Mouse (Mus musculus): Measurements from ENCODE around the gene 4930563M21Rik.
"Not testable (repeated sequence)": the region's sequence is repeated elsewhere in the genome, so short reads cannot be mapped to it uniquely, and the experiment has no call there.

4930563M21Rik gene

GRCm38 (mm10) chr9:56010450-56010849 is at the start of gene 4930563M21Rik:
TSS of gene 4930563M21Rik (minus strand) at chr9:56010550.
- DNase-seq = no peak

- no peak for DNase-seq
These were observed 45.8 kb upstream of the 4930563M21Rik start for GRCm38 (mm10) chr9:56056147-56056546.

- DNase-seq = peak in 1 of 2 experiments; percentile 10
These were observed 43.4 kb upstream of the 4930563M21Rik start for GRCm38 (mm10) chr9:56053796-56054195.

GRCm38 (mm10) chr9:56042181-56042621 is 31.9 kb upstream of the 4930563M21Rik start:
- DNase-seq = no peak

DNA sequence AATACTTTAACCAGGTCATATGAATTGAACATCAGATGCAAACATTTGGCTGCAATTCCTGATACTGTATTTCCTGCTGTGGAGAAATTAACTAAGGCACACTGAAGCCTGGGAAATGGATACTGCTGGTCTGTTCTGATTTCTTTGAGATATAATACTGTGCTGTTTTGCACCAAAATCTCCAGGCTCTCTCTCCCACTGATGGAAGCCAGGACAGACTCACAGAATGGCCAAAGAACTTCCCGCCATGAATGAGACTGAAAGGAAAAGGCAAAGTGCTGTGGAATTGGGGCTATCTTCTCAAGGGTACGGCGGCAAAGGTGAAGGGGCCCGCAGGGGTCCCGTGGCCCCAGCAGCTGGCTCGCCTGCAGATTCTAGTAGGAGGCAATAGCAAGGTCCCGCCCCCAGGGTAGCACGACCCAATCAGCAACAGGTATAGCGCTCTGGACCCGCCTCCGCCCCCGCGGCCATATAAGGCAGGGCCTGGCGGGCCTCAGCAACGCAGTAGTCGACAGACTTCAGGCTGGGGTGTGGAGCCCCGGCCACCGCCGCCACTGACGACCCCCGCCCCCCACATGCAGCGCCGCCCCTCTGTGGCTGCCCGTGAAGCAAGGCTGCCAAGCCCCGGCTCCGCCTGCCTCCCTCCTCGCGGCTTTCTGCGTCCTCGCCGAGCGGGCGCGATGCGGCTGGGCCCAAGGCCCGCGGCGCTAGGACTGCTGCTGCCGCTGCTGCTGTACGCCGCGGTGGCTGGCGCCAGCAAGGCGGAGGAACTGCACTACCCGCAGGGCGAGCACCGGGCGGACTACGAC is 31.2 kb upstream of the 4930563M21Rik start, which contains the start of gene Rcn2:
TSS of gene Rcn2 (plus strand) at position 474 of the 809 bp plus-strand sequence.
- peak; percentile 95 to 97 for DNase-seq

DNA sequence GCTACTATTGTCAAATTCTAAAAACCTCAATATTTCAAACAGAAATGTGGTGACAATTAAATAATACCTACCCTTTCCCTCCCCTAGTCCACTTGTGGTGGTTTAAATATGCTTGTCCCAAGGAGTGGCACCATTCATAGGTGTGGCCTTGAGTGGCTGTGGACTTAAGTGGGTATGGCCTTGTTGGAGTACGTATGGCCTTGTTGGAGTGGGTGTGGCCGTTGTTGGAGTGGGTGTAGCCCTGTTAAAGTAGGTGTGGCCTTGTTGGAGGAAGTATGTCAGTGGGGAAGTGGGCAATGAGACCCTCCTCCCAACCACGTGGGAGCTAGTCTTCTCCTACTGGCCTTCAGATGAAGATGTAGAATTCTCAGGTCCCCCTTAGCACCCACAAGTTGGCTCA is 21.9 kb upstream of the 4930563M21Rik start:
- DNase-seq = no peak

DNA sequence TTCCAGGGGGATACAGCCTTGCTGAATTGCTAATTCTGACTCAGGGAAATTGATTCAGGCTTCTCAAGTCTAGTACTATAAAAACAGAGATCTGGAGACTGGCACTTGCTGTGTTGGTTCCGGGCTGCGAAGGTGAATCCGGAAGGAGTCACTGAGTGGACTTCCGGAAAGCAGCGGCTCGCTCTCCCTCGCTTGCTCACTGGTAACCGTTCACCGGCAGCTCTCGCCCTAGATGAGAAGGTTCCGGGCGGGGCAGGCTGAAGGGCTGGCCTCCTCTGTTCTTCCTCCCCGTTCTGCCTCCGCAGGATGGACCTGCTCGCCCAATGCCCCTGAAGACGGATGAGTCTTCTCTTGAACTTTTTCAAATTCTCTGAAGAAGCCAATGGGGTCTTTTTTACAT is 16.9 kb upstream of the 4930563M21Rik start:
- peak in 1 of 2 experiments; percentile 32 for DNase-seq

- DNase-seq = no peak
These were observed 14.4 kb upstream of the 4930563M21Rik start for GRCm38 (mm10) chr9:56024772-56025171.

GRCm38 (mm10) chr9:56004679-56005078 is 5.7 kb downstream of the 4930563M21Rik start:
- DNase-seq = not testable (repeated sequence)

GRCm38 (mm10) chr9:55946819-55947218 is 63.5 kb downstream of the 4930563M21Rik start:
- peak in 1 of 2 experiments; percentile 40 for DNase-seq

DNA sequence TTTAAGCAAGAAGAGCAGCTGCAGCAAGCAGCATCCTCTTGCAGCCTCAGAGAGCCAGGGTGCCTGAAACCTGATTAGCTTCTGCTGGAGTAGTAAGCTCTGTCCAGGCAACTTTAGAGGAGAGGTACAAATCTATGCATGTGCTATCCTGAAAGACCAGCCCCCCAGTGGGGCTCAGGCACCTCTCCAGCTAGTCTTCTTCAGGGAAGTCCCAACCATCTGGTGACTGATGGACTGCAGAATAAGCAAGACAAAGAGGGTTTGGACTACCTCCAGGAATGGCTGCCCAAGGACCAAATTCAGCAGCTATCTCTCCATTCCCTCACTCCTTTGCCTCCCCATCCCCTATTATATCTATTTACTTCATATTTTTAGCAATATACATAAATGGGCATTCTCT is 69.0 kb downstream of the 4930563M21Rik start:
- DNase-seq = no peak

GRCm38 (mm10) chr9:55938618-55938985 is 71.7 kb downstream of the 4930563M21Rik start:
- DNase-seq = no peak

DNA sequence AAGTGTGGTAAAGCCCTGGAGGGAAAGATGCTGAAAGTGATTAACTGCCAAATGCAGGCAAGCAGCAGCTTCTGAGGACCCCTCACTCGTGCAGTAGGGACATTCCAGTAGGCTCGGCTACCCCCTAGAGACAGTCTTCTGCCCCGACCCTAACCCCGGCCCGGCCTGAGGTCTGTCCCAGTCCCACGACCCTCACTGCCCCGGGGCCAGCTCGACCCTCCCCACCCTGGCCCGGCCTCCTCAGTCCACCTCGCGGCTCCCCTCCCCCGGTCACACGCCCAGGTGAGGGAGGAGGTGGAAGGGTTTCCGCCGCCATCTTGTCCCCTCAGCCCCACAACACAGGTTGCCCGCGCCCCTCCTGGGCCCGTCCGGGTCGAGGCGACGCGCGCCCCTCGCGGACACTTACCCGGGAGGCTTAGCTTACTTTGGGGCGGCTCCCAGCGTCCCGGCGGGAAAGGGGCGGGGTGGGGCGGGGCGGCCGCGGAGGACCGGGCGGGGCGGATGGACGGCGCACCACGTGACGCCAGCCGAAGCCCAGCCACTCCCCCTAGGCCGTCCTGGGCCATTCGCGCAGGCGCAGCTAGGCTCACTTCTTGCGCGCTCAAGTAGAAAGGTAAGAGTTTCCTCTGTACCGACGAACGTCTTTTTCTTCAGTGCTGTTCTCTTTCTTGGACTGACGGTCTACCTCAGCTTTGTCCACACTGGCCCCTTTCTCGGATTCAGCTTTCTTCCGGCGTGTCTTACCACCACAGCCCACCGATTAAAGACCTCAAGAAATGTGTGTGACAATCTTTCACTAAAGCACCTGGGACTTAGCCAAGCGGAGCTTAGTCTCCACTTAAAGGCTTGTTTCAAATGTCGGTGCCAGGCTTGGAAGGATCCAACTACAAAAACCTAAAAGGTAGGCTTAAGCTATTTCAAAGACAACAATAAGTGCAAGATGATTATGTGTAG is 72.4 kb downstream of the 4930563M21Rik start, which contains the start of gene Scaper:
TSS of gene Scaper (minus strand) at position 456 of the 954 bp plus-strand sequence.
- peak; percentile 95 for DNase-seq

- no peak for DNase-seq
These were observed 73.1 kb downstream of the 4930563M21Rik start for GRCm38 (mm10) chr9:55937224-55937663.

DNA sequence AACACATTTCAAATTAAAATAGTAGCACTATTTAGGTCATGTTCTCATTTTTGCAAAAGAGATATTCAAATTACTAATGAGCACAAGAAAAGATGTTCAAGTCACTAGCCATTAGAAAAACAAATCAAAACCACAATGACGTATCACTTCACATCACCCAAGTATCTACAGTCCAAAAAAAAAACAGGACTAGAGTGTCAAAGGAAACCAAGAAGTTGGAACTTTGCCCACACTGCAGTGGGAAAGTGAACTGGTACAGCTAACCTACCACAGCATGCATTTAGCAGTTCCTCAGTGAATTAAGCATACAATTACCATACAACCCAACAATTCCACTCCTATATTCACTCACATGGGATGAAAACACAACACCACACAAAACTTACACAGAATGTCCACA is 77.9 kb downstream of the 4930563M21Rik start:
- no peak for DNase-seq

- no peak for DNase-seq
These were observed 91.8 kb downstream of the 4930563M21Rik start for GRCm38 (mm10) chr9:55918579-55918978.

DNA sequence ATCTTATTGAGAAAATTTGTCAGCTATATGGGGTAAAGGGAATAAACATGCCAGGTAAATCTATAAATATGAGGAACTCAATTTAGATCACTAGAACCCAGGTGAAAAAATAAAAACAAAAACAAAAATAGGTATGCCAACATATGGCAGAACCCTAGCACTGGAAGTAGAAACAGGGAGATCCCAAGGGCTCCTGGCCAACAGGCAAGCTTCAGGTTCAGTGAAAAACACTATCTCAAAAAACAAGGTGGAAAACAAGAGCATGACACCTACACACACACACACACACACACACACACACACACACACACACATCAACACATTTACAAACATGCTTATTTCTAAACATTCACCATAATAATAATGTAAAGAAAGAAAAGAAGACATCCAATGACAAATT is 93.6 kb downstream of the 4930563M21Rik start:
- DNase-seq = no peak

All from kidney, postnatal 25 days (tissue).